In the genomic region with DNA sequence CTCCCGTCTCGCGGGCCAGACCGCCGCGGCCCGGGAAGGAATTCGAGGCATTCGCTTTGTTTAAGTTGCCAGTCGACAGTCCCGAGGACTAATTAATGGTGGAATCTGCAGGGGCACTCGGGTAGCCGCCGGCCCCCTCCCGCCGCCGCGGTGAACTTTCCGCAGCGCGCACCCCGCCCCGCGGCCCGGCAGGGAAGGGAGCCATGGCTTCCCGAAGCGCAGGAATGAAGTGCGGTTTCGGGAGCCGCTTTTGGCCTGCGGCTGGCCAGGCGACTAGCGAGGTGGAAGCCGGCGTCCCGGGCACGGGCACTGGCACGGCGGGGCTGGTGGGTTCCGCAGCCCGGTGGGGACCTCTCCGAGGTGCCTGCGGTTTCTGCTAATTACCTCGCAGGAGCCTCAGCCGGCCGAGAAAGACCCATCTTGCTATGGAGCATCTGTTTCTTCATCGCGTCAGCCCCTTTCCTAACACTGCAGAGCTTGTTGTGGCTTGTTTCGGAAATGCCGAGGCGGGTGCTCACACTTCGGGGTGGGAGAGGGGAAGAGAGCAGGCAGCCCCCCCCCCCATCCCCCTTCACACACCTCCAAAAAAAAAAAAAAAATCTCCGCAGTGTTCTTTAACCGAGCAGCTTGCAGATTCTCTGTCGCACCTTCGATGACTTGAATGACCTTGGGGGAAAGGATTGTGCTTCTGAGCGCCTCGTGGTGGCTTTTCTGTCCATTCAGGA, we compare ENCODE assay signal across 9 mouse cellular contexts. TPM values are rescaled to one million over a fixed set of nuclear protein-coding genes. Genes with fewer than 3 reads are reported as not detected.
DNase-seq lines count a peak whose midpoint lies in the region; ATAC-seq and TF ChIP-seq lines count a peak whose summit lies in the region.
"Had no signal": no experiment of that assay in that cellular context is flagged by ENCODE, and none has a peak within 500 bp of the region (broad histone marks: within the 10 kb centered on the region; RNA-seq: fewer than 3 reads in every experiment).

No protein-coding gene starts in this region.

- peaks cover 0 to 21% of the 10 kb centered on the region in 2 experiments; a peak in 3 of 4 replicates for H3K4me1 ChIP-seq in CH12.LX (ENCODE audit: control insufficient read depth in 1 of 2, insufficient read depth in 2 of 2)
- H3K4me1 ChIP-seq in embryonic facial prominence, embryonic 12.5 days = peaks cover 20% of the 10 kb centered on the region
- peaks cover 52% of the 10 kb centered on the region for H3K4me1 ChIP-seq in heart, embryonic 13.5 days
- peaks cover 49% of the 10 kb centered on the region for H3K4me1 ChIP-seq in kidney, embryonic 16.5 days (ENCODE audit: insufficient read depth, low read length)
- H3K4me1 ChIP-seq in lung, adult 2 months (ENCODE audit: control insufficient read depth, insufficient read depth, low read length) = peaks cover 4% of the 10 kb centered on the region; the same call in 1 of the 2 replicates
- peaks cover 4% of the 10 kb centered on the region for H3K4me1 ChIP-seq in olfactory bulb, adult 2 months (ENCODE audit: control insufficient read depth, insufficient read depth, low read length)

- peak overlapping the region; percentile 49 to 75 (median 72) for H3K4me3 ChIP-seq in CH12.LX (replicated peaks in 1 of 3; ENCODE audit: low read depth in 2 of 3, low read length in 2 of 3, poor library complexity in 1 of 3)
- peak overlapping the region; percentile 93 for H3K4me3 ChIP-seq in embryonic facial prominence, embryonic 12.5 days
- peak overlapping the region; percentile 87 for H3K4me3 ChIP-seq in heart, embryonic 13.5 days
- peak overlapping the region; percentile 68 for H3K4me3 ChIP-seq in kidney, embryonic 16.5 days (ENCODE audit: low read length)
- peak overlapping the region; percentile 79 for H3K4me3 ChIP-seq in lung, adult 2 months (replicated peaks; ENCODE audit: extremely low read depth, low read depth, low read length)
- H3K4me3 ChIP-seq in olfactory bulb, adult 2 months (ENCODE audit: insufficient read depth, low read depth, low read length) = peak overlapping the region; percentile 95

- H3K36me3 ChIP-seq in CH12.LX (replicated peaks in 1 of 2; ENCODE audit: control insufficient read depth in 1 of 2, insufficient read depth in 1 of 2, low read length in 1 of 2) = no peaks in the 10 kb centered on the region
- no peaks in the 10 kb centered on the region for H3K36me3 ChIP-seq in embryonic facial prominence, embryonic 12.5 days
- H3K36me3 ChIP-seq in heart, embryonic 13.5 days = 0 out of 2 replicates have a peak, but pooled peaks cover 3% of the 10 kb centered on the region
- H3K36me3 ChIP-seq in kidney, embryonic 16.5 days (ENCODE audit: insufficient read depth, low read length) = no peaks in the 10 kb centered on the region

- ATAC-seq in embryonic facial prominence, embryonic 12.5 days (ENCODE audit: insufficient number of reproducible peaks, insufficient read depth, low FRiP score, low TSS enrichment) = peak; percentile 29; the same call in 1 of the 2 replicates
- ATAC-seq in heart, embryonic 13.5 days (ENCODE audit: extremely low read depth, insufficient number of reproducible peaks, low FRiP score, low TSS enrichment) = peak; percentile 25; the same call in 1 of the 2 replicates
- ATAC-seq in kidney, embryonic 16.5 days (ENCODE audit: low FRiP score, low TSS enrichment) = no peak; the same call in 1 of the 2 replicates

- in situ Hi-C loops in CH12.LX (cut with MboI; ENCODE audit: low pct_ligation_motif_present, low pct_unique_long_range_greater_than_20kb, low sequenced_read_pairs) = no loop called here

- WGBS in embryonic facial prominence, embryonic 12.5 days = 1% methylated on average over 56 of the region's 58 CpGs
- WGBS in heart, embryonic 13.5 days = under 1% methylated on average over 51 of the region's 58 CpGs
- WGBS in kidney, embryonic 16.5 days = under 1% methylated on average over 48 of the region's 58 CpGs
- under 1% methylated on average over 58 of the region's 58 CpGs for WGBS in lung, adult 2 months
- WGBS in olfactory bulb, adult 2 months = 1% methylated on average over 57 of the region's 58 CpGs

- no peak for TF ChIP-seq CTCF in CH12.LX (conservative IDR thresholded peaks at IDR 0.05 in 1 of 2, IDR thresholded peaks at IDR 0.05 in 1 of 2; ENCODE audit: low read depth in 2 of 2, low read length in 2 of 2)
- TF ChIP-seq CTCF in lung, adult 2 months (IDR thresholded peaks at IDR 0.05; ENCODE audit: insufficient read depth, low read length) = no peak
- no peak for TF ChIP-seq CTCF in olfactory bulb, adult 2 months (IDR thresholded peaks at IDR 0.05; ENCODE audit: insufficient read depth, low read depth, low read length)

- no peak for TF ChIP-seq POLR2A in CH12.LX (IDR thresholded peaks at IDR 0.05; ENCODE audit: low read depth, low read length)
- TF ChIP-seq POLR2A in lung, adult 2 months (IDR thresholded peaks at IDR 0.05; ENCODE audit: borderline replicate concordance, extremely low read depth, low read depth, low read length) = no peak
- peak; percentile 38; the same call in 1 of the 2 replicates for TF ChIP-seq POLR2A in olfactory bulb, adult 2 months (IDR thresholded peaks at IDR 0.05; ENCODE audit: insufficient read depth, low read depth, low read length)

- H3K79me2 ChIP-seq in CH12.LX (replicated peaks; ENCODE audit: control insufficient read depth, extremely low read depth, insufficient read depth, poor library complexity, severe bottlenecking) = peaks cover 5% of the 10 kb centered on the region; the same call in 1 of the 2 replicates

- no peak for TF ChIP-seq EP300 in CH12.LX (IDR thresholded peaks at IDR 0.05; ENCODE audit: low read length)

- no peaks in the 10 kb centered on the region for H3K9me3 ChIP-seq in CH12.LX (replicated peaks; ENCODE audit: low read length)
- no peaks in the 10 kb centered on the region for H3K9me3 ChIP-seq in embryonic facial prominence, embryonic 12.5 days
- H3K9me3 ChIP-seq in heart, embryonic 13.5 days = no peaks in the 10 kb centered on the region
- no peaks in the 10 kb centered on the region for H3K9me3 ChIP-seq in kidney, embryonic 16.5 days (ENCODE audit: low read length)

- dilution Hi-C loops in CH12.LX (cut with MboI; ENCODE audit: extremely low pct_ligation_motif_present, extremely low pct_unique_long_range_greater_than_20kb, low sequenced_read_pairs) = no loop called here

- H3K9ac ChIP-seq in CH12.LX (ENCODE audit: insufficient read depth, low read depth) = peak overlapping the region; percentile 71
- H3K9ac ChIP-seq in embryonic facial prominence, embryonic 12.5 days = peak overlapping the region; percentile 92
- peak overlapping the region; percentile 97 for H3K9ac ChIP-seq in heart, embryonic 13.5 days
- peak overlapping the region; percentile 92 for H3K9ac ChIP-seq in kidney, embryonic 16.5 days (replicated peaks; ENCODE audit: low read length)

- peak; percentile 42 for DNase-seq in CH12.LX (ENCODE audit: extremely low read depth)
- peak; percentile 68 for DNase-seq in adrenal gland, postnatal 10 days
- DNase-seq in lung, adult 2 months = peak; percentile 67
- DNase-seq in c-Kit-positive CD71-positive TER-119-positive erythroid progenitor cells, embryonic 14.5 days (ENCODE audit: low spot score) = no peak

- H3K4me2 ChIP-seq in CH12.LX (ENCODE audit: insufficient read depth, low read depth, poor library complexity, severe bottlenecking) = peak overlapping the region; percentile 72
- H3K4me2 ChIP-seq in embryonic facial prominence, embryonic 12.5 days (replicated peaks) = peak overlapping the region; percentile 68
- peak overlapping the region; percentile 74 for H3K4me2 ChIP-seq in heart, embryonic 13.5 days
- H3K4me2 ChIP-seq in kidney, embryonic 16.5 days (replicated peaks; ENCODE audit: low read depth, low read length) = peak overlapping the region; percentile 73

- no peak overlapping the region for H3K27ac ChIP-seq in CH12.LX (ENCODE audit: insufficient read depth, low read depth)
- H3K27ac ChIP-seq in embryonic facial prominence, embryonic 12.5 days = peak overlapping the region; percentile 95
- H3K27ac ChIP-seq in heart, embryonic 13.5 days (replicated peaks) = peak overlapping the region; percentile 98
- H3K27ac ChIP-seq in kidney, embryonic 16.5 days (ENCODE audit: low read length) = peak overlapping the region; percentile 95
- peak overlapping the region; percentile 93 for H3K27ac ChIP-seq in olfactory bulb, adult 2 months (ENCODE audit: insufficient read depth, low read depth, low read length)

- TF ChIP-seq RAD21 in CH12.LX (IDR thresholded peaks at IDR 0.05; ENCODE audit: low read depth, low read length) = no peak

- H3K27me3 ChIP-seq in CH12.LX (replicated peaks) = peaks cover 14% of the 10 kb centered on the region
- H3K27me3 ChIP-seq in embryonic facial prominence, embryonic 12.5 days = no peaks in the 10 kb centered on the region
- H3K27me3 ChIP-seq in heart, embryonic 13.5 days (replicated peaks) = no peaks in the 10 kb centered on the region
- H3K27me3 ChIP-seq in kidney, embryonic 16.5 days (ENCODE audit: insufficient read depth, low read length) = no peaks in the 10 kb centered on the region

RNA-seq across cellular contexts. Expression of a gene that starts 0.9 kb away (rescaled TPM):
- total RNA-seq in CH12.LX (2012; rRNA removed) (6.1 and 6.9 TPM in 2 replicates), CH12.LX (2014; rRNA removed) (4.7 and 5.0 TPM in 2 replicates)
- 5.9 and 7.0 TPM in 2 replicates for polyA plus RNA-seq in CH12.LX (2012; ENCODE audit: insufficient read length, low read depth)
- 10 to 100 TPM; 34.0 to 36.8 TPM for total RNA-seq in adrenal gland, postnatal 10 days (2021)
- polyA plus RNA-seq in embryonic facial prominence, embryonic 12.5 days (2016; fragmentation: Nextera tagmentation; extraction: Ambion mirVana) = 124 and 127 TPM in 2 replicates
- 89.2 and 100 TPM in 2 replicates for polyA plus RNA-seq in heart, embryonic 13.5 days (2015; fragmentation: Nextera tagmentation; extraction: Ambion mirVana)
- 131 and 152 TPM in 2 replicates for polyA plus RNA-seq in kidney, embryonic 16.5 days (2015; fragmentation: Nextera tagmentation; extraction: Ambion mirVana)
- polyA plus RNA-seq in lung, adult 2 months (2012; rRNA removed) = 12.5 and 15.7 TPM in 2 replicates
- not detected in 2 replicates for polyA plus RNA-seq in olfactory bulb, adult 2 months (2012; ENCODE audit: insufficient read depth, insufficient read length, low replicate concordance, missing spikeins)

RNA-seq across cellular contexts. Expression of a gene that starts 8.5 kb away (rescaled TPM):
- not detected in 2 replicates for total RNA-seq in CH12.LX (2012; rRNA removed)
- total RNA-seq in CH12.LX (2014; rRNA removed) = not detected in 2 replicates
- not detected in 2 replicates for polyA plus RNA-seq in CH12.LX (2012; ENCODE audit: insufficient read length, low read depth)
- under 1 TPM; 0.24 to 0.39 TPM for total RNA-seq in adrenal gland, postnatal 10 days (2021)
- 0.09 and 0.34 TPM in 2 replicates for polyA plus RNA-seq in embryonic facial prominence, embryonic 12.5 days (2016; fragmentation: Nextera tagmentation; extraction: Ambion mirVana)
- 0.17 TPM in 1 of 2 replicates, not detected in the other for polyA plus RNA-seq in heart, embryonic 13.5 days (2015; fragmentation: Nextera tagmentation; extraction: Ambion mirVana)
- 0.35 and 0.46 TPM in 2 replicates for polyA plus RNA-seq in kidney, embryonic 16.5 days (2015; fragmentation: Nextera tagmentation; extraction: Ambion mirVana)
- polyA plus RNA-seq in lung, adult 2 months (2012; rRNA removed) = 0.72 and 1.1 TPM in 2 replicates
- polyA plus RNA-seq in olfactory bulb, adult 2 months (2012; ENCODE audit: insufficient read depth, insufficient read length, low replicate concordance, missing spikeins) = not detected in 2 replicates

RNA-seq across cellular contexts. Expression of a gene that starts 47.2 kb away (rescaled TPM):
- total RNA-seq in CH12.LX (2012; rRNA removed) (not detected in 2 replicates), CH12.LX (2014; rRNA removed) (not detected in 2 replicates)
- not detected in 2 replicates for polyA plus RNA-seq in CH12.LX (2012; ENCODE audit: insufficient read length, low read depth)
- under 1 TPM; 0.15 to 0.24 TPM for total RNA-seq in adrenal gland, postnatal 10 days (2021)
- 0.36 and 0.75 TPM in 2 replicates for polyA plus RNA-seq in embryonic facial prominence, embryonic 12.5 days (2016; fragmentation: Nextera tagmentation; extraction: Ambion mirVana)
- polyA plus RNA-seq in heart, embryonic 13.5 days (2015; fragmentation: Nextera tagmentation; extraction: Ambion mirVana) = 0.16 TPM in 1 of 2 replicates, not detected in the other
- polyA plus RNA-seq in kidney, embryonic 16.5 days (2015; fragmentation: Nextera tagmentation; extraction: Ambion mirVana) = 0.44 and 0.72 TPM in 2 replicates
- polyA plus RNA-seq in lung, adult 2 months (2012; rRNA removed) = 0.10 TPM in 1 of 2 replicates, not detected in the other
- not detected in 2 replicates for polyA plus RNA-seq in olfactory bulb, adult 2 months (2012; ENCODE audit: insufficient read depth, insufficient read length, low replicate concordance, missing spikeins)
- total RNA-seq: hematopoietic stem cell, adult 5-6 weeks had no signal
